Mouse (Mus musculus) left cerebral cortex, adult 18-20 months (tissue): ENCODE measurements around the gene Frmd7. TPM values are rescaled to one million over a fixed set of nuclear protein-coding genes. Genes with fewer than 3 reads are reported as not detected.

Source experiments
- DNase-seq, 2 experiments: peaks; one replicate each; pipeline ENCODE4 v3.0.0; 2021 to 2022; ENCODE audit warnings: low spot score in 2 of 2, mixed read lengths in 1 of 2
- total RNA-seq, 2 experiments: library from RNA; stranded (reverse); gene quantifications; 2 replicates each; pipeline ENCODE4 v1.2.3; 2021

Frmd7 gene
- total RNA-seq, 2 experiments from 2014 or later = 0.47 to 0.95 TPM

DNA sequence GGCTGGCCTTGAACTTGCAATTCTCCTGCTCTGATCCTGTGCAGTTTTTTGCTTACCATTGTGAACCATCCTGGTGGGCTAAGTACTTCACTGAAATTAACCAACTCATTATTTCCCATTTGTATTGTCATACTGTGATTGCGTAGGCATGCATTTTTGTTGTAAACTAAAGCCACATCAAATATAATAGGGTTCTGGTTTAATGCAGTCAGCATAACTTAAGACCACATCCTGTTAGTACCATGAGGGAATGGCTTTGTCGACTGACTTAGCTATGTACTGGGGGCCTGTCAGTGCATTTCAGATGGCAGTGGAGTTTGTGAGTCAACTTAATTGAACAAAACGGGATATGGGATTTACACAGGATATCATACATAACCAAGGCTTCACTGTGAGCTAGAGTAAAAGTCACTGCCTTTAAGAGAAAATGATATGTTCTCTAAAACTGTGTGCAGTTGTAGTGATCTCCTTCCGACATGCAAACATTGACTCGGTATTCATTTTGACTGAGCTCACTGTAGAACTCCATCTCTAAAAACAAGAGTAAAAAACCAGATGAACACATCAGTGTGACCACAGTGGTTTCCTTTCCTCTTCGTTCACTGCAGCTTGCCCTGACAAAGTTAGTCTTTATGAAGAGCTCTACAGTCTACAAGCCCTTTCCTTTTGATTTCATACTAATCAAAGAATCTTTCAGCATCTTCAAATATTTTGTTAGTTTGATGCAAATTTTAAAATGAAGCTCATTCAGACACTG lies 68.1 kb downstream of the Frmd7 start:
- DNase-seq = no peak

DNA sequence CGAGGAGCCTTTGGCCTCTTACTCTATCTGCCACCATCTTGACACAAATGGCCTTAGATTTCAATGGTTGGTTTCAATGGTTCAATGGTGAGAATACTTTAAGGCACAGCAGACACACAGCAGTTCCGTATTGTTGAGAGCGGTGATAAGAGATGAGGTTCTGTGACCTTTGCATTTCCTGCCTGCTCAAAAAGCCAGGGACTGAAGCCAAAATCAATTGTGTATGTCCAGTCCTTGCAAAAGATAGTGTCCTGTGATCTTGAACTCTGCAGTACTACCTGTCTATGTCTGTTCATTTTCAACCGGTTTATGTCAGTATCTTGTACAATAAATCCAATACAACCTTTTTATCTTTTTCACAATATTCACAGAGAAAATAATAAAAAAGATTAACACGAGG lies 77.8 kb downstream of the Frmd7 start:
- DNase-seq = no peak

DNA sequence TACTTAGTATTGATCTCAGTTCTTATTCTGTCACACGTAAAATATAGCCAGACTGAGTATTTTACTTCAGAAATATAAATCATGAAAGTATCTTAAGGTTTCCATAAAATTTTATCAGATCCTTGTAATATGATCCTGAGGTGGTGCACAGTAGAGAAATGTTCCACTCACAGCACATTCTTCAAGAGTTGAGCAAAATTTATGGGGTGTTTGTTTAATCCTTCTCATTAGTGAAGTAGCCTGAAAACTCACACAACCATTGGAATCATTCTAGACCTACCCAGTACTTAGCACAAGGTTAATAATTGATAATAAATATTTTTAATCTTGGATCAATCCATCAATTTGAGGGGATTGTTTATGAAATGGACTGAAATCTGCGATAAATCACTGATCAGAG lies 78.7 kb downstream of the Frmd7 start:
- no peak for DNase-seq

DNA sequence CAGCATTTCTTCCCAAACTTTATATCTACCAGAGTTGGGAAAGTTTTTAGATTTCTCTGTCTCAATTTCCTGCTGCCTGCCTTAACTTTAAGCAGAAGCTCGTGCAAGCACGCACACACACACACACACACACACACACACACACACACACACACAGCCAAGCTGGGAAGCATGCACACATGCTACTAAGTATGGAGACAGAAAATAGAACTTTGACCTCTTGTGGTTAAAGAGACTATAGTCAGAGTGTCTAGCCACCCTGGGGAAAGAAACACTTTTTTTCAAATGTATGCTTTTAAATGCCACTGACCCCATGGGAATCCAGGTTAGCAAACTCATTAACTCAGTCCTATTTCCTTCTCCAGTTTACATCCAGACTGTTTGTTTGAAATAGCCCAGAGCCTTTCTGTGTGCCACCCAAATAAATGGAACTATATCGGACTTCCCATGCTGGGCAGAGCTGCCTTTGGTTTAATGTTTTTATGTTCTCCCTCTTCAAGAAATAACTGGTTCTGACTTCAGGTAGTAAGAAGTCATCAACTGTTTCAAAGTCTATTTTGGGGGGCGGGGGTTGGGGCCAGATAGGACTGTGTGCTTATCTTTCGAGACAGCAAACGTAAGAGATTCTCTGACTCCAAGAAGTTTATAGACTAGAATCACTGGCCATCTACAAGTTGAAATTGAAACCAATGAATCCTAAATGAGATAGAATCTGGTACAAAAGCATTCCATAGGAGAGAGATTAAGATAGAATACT lies 91.9 kb downstream of the Frmd7 start:
- DNase-seq = no peak

Other genes starting within 250 kb of the Frmd7 start
- gene Stk26, start 101.7 kb downstream of the Frmd7 start, total RNA-seq = 1 to 10 TPM; 4.6 to 6.7 TPM
- gene Rap2c, start 75.3 kb upstream of the Frmd7 start, total RNA-seq = 10 to 100 TPM; 26.7 to 30.5 TPM